Mouse (Mus musculus): ENCODE measurements around the gene Baiap3.
A peak's percentile ranks its signal among the peaks of the same experiment; 100 is the strongest.
"Not testable (repeated sequence)": the region's sequence is repeated elsewhere in the genome, so short reads cannot be mapped to it uniquely, and the experiment has no call there.

Gene Baiap3

GRCm38 (mm10) chr17:25244239-25244638 lies 11.9 kb downstream of the Baiap3 start:
- DNase-seq: no peak

GRCm38 (mm10) chr17:25243131-25243780 lies 12.9 kb downstream of the Baiap3 start:
- peak; percentile 22 for DNase-seq

- DNase-seq: peak; percentile 81
Measured at GRCm38 (mm10) chr17:25239695-25240636, 16.2 kb downstream of the Baiap3 start, which contains the start of the genes Gnptg and Tsr3. Gnptg (minus strand) TSS chr17:25240124. Tsr3 (plus strand) TSS chr17:25240170.

GRCm38 (mm10) chr17:25235635-25236034 lies 20.5 kb downstream of the Baiap3 start:
- DNase-seq: peak; percentile 20

GRCm38 (mm10) chr17:25231621-25232020 lies 24.5 kb downstream of the Baiap3 start:
- DNase-seq: not testable (repeated sequence)

- DNase-seq: peak; percentile 47
Measured at GRCm38 (mm10) chr17:25230700-25231099, 25.5 kb downstream of the Baiap3 start.

GRCm38 (mm10) chr17:25230014-25230655 lies 26.0 kb downstream of the Baiap3 start:
- peak; percentile 25 for DNase-seq

GRCm38 (mm10) chr17:25227991-25228390 lies 28.2 kb downstream of the Baiap3 start:
- DNase-seq: no peak

- no peak for DNase-seq
Measured at GRCm38 (mm10) chr17:25225659-25226058, 30.5 kb downstream of the Baiap3 start.

- DNase-seq: no peak
Measured at GRCm38 (mm10) chr17:25224586-25225222, 31.5 kb downstream of the Baiap3 start.

- no peak for DNase-seq
Measured at GRCm38 (mm10) chr17:25222951-25223601, 33.1 kb downstream of the Baiap3 start.

GRCm38 (mm10) chr17:25222504-25222940 lies 33.6 kb downstream of the Baiap3 start:
- peak; percentile 78 for DNase-seq

- peak; percentile 82 for DNase-seq
Measured at GRCm38 (mm10) chr17:25221821-25222503, 34.2 kb downstream of the Baiap3 start.

- DNase-seq: peak; percentile 28
Measured at GRCm38 (mm10) chr17:25220746-25221145, 35.4 kb downstream of the Baiap3 start.

GRCm38 (mm10) chr17:25219492-25220295 lies 36.5 kb downstream of the Baiap3 start:
- no peak for DNase-seq

- DNase-seq: peak; percentile 57
Measured at GRCm38 (mm10) chr17:25218967-25219366, 37.2 kb downstream of the Baiap3 start.

GRCm38 (mm10) chr17:25215431-25215830 lies 40.7 kb downstream of the Baiap3 start:
- no peak for DNase-seq

GRCm38 (mm10) chr17:25211705-25212104 lies 44.5 kb downstream of the Baiap3 start:
- no peak for DNase-seq

GRCm38 (mm10) chr17:25210680-25211466 lies 45.3 kb downstream of the Baiap3 start:
- DNase-seq: peak; percentile 91

GRCm38 (mm10) chr17:25210006-25210405 lies 46.2 kb downstream of the Baiap3 start:
- DNase-seq: no peak
